Mouse (Mus musculus) natural killer cell, adult 2 months (primary cell): ENCODE data around the gene Rad51c.

Experiments used
- DNase-seq, 2 experiments: peaks; one replicate each; pipeline ENCODE4 v3.0.0; 2022; ENCODE audit warnings: low spot score in 2 of 2

Gene Rad51c

DNA sequence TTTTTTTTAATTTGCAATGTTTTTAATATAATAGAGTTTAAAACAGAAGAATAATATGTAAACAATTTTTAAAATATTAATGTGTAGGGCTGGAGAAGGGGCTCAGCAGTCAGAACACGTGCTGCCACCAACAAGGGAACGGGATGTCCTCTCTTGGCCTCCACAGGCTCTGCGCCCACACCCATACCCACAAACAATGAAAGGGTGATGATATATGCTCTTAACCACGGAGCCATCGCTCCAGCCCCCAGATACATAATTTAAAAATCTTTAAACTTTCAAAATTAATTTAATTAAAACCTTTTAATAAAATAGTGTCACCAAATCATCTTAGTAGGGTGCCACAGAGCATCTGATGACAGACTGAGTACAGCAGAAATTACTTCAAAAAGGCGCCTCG lies 37.7 kb downstream of the Rad51c start:
- DNase-seq = no peak

GRCm38 (mm10) chr11:87365120-87365519 lies 39.6 kb downstream of the Rad51c start:
- no peak for DNase-seq

DNA sequence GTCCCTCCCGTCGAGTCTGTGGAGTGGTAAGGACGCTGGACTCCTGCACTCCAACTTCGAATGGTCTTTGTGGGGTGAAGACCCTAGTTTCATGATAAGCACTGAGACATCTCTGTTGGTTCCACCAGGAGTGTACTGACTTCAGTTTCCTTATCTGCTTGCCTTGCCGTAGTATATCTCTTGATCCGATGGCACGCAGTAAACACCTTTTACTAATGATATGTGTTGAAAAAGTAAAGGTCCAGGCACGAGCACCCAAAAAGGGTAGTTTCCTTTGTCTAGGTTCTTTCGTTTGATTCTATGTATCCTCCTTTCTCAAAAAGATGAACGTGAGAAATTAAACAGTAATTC lies 45.5 kb downstream of the Rad51c start:
- no peak for DNase-seq

DNA sequence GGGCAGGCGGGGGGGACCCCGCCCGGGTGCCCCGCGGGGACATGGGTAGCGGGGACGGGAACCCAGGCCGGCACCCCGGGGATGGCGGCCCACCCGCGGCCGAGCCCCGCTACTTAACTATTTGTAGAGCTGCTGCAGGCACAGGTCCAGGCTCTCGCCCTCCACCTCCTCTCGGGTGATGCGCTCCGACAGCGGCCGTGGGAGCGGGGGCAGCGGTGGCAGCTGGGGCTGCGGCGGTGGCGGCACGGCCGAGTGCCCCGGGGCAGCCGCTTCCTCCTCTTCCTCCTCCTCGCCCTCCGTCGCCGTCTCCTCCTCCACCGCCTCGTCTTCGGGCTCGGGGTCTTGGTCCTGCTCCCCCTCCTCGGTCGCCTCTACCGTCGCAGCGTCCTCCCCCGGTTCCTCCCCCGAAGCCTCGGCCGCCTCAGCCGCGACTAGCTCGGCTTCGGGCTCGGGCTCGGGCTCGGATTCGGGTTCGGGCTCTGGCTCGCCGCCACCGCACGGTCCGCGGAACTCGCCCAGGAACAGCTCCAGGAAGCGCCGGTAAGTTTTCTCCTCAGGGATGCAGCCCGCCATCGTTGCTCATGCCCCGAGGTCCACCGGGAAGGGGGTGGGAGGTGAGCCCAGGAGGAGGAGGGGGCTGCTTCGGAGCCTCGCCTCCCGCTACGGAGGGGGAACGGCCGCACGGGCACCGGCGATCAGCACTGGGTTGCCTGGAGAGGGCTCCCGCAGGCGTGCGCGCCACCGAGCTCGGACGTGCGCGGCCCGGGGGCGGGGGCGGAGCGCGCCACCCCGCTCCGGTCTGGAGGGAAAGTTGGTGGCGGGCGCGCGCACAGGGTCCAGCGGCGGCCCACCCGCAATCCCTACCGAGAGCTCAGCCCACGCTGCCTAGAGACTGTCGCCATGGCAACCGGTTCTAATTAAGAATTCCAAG lies 46.2 kb downstream of the Rad51c start, which contains the start of gene Ppm1e:
Gene Ppm1e (minus strand): TSS at position 693 of the 931 bp plus-strand sequence.
- DNase-seq = peak in 1 of 2 experiments; percentile 49

GRCm38 (mm10) chr11:87357317-87358300 lies 47.1 kb downstream of the Rad51c start:
- no peak for DNase-seq

- no peak for DNase-seq
These were observed 49.9 kb downstream of the Rad51c start for GRCm38 (mm10) chr11:87354861-87355260.

DNA sequence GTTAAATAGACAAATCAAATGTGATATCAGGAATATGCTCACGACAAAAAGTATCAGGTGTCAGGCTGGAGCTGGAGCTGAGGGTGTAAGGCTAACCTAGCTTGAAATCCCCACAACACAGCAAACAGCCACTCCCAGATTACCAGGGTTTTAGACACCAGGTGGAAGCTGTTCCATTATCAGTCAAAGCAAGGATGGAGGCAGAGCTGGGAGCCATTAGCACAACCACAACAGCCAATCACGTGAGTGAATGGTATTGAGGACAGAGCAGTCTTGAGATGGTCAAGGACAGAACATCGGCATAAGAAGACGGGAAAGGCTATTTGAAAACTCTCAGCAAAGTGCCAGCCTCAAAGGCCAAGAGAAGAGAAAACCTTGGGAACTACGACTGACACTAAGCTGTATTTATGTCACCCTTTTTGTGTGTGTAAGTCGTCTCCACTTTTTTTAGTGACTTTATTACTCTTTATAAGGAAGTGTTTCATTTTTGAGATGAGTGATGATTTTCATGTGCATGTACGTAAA lies 51.0 kb downstream of the Rad51c start:
- DNase-seq = no peak
